Mouse (Mus musculus): ENCODE results near the gene Msl1. TPM values are rescaled to one million over a fixed set of nuclear protein-coding genes. Genes with fewer than 3 reads are reported as not detected.

The Msl1 gene
- total and polyA plus RNA-seq, 3 experiments, result 25.9 to 58.1 (median 27.3) TPM

DNA sequence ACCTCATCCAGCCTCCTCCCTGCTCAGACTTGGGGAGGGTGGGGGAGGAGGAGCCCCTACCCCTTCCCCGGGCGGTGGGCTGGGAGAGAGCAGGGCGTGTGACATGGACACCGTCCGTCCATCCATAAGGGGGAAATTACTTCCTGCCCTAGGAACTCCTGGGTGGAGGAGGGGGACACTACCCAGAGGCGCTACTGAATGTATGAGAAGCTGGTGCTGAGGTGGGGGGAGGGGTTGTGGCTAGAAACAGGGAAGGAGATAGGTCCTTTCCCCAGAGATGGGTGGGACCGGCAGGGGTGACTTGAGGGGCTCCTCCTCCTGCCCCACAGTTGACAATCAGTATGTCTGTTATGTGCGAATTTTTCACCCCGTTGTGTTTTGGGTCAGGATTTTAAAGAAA, 28.0 kb upstream of the Msl1 start:
- no peak overlapping the region for H3K27ac ChIP-seq (ENCODE audit: insufficient read depth, low read depth)
- peaks cover 0 to 16% of the 10 kb centered on the region in 2 experiments for H3K36me3 ChIP-seq (replicated peaks in 1 of 2; ENCODE audit: control insufficient read depth in 1 of 2, insufficient read depth in 1 of 2, low read length in 1 of 2)

DNA sequence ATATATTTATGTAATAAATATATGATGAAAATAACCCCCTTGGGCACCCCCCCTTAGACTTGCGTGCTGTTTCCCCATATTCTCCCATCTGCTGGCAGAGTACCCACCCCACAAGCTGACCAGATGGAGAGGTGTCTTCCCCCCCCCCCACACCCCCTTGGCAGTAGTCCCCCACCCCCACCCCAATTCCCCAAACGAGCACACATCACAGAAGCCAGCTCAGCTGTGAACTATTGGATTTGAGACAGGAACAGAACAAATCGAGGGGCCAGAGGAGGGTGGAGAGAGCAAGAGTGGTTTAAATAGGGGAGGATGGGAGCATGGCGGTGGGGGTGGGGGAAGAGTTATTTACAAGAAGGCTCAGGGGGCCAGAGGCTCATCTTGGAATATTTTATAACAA, 27.6 kb upstream of the Msl1 start:
- H3K27me3 ChIP-seq (replicated peaks), result no peaks in the 10 kb centered on the region
- no peak overlapping the region for H3K4me3 ChIP-seq (replicated peaks in 1 of 3; ENCODE audit: low read depth in 2 of 3, low read length in 2 of 3, poor library complexity in 1 of 3)
- in situ Hi-C loops (cut with MboI; ENCODE audit: low pct_ligation_motif_present, low pct_unique_long_range_greater_than_20kb, low sequenced_read_pairs), result no loop called here
- dilution Hi-C loops (cut with MboI; ENCODE audit: extremely low pct_ligation_motif_present, extremely low pct_unique_long_range_greater_than_20kb, low sequenced_read_pairs), result no loop called here
- H3K9me3 ChIP-seq (replicated peaks; ENCODE audit: low read length), result no peaks in the 10 kb centered on the region
- no peak overlapping the region for H3K9ac ChIP-seq (ENCODE audit: insufficient read depth, low read depth)
- no peak overlapping the region for H3K27ac ChIP-seq (ENCODE audit: insufficient read depth, low read depth)
- TF ChIP-seq CHD1 (IDR thresholded peaks at IDR 0.05; ENCODE audit: low read depth, low read length), result no peak
- TF ChIP-seq POLR2A (IDR thresholded peaks at IDR 0.05; ENCODE audit: low read depth, low read length), result no peak
- no peak for TF ChIP-seq IRF4 (IDR thresholded peaks at IDR 0.05; ENCODE audit: low read depth, low read length)
- TF ChIP-seq JUN (IDR thresholded peaks at IDR 0.05; ENCODE audit: insufficient read depth, low read depth, low read length), result no peak
- TF ChIP-seq MYC (IDR thresholded peaks at IDR 0.05; ENCODE audit: low read depth, low read length), result no peak
- no peak for TF ChIP-seq TBP (conservative IDR thresholded peaks at IDR 0.05; ENCODE audit: low read depth, low read length)
- no peak for TF ChIP-seq UBTF (IDR thresholded peaks at IDR 0.05; ENCODE audit: low read depth, low read length)
- no peak for TF ChIP-seq ETS1 (conservative IDR thresholded peaks at IDR 0.05; ENCODE audit: low read depth, low read length)
- TF ChIP-seq MAZ (IDR thresholded peaks at IDR 0.05; ENCODE audit: low read depth, low read length), result no peak
- no peak for TF ChIP-seq JUND (conservative IDR thresholded peaks at IDR 0.05; ENCODE audit: low read depth, low read length)
- no peak for TF ChIP-seq GABPA (IDR thresholded peaks at IDR 0.05; ENCODE audit: insufficient replicate concordance, low read depth, low read length)
- no peak for TF ChIP-seq ZMIZ1 (IDR thresholded peaks at IDR 0.05; ENCODE audit: low read depth, low read length)
- no peak for TF ChIP-seq ZNF384 (IDR thresholded peaks at IDR 0.05; ENCODE audit: low read depth, low read length)
- TF ChIP-seq RAD21 (IDR thresholded peaks at IDR 0.05; ENCODE audit: low read depth, low read length), result no peak
- no peak for TF ChIP-seq POLR2AphosphoS2 (IDR thresholded peaks at IDR 0.05; ENCODE audit: low read depth, low read length)
- TF ChIP-seq RCOR1 (conservative IDR thresholded peaks at IDR 0.05; ENCODE audit: low read depth, low read length), result no peak
- TF ChIP-seq TCF12 (IDR thresholded peaks at IDR 0.05; ENCODE audit: low read depth, low read length), result no peak
- no peak for TF ChIP-seq ZC3H11A (IDR thresholded peaks at IDR 0.05; ENCODE audit: low read depth, low read length)
- no peak for TF ChIP-seq SMC3 (IDR thresholded peaks at IDR 0.05; ENCODE audit: low read depth, low read length)
- TF ChIP-seq ELF1 (IDR thresholded peaks at IDR 0.05; ENCODE audit: low read depth, low read length), result no peak
- peaks cover 17 to 23% of the 10 kb centered on the region in 2 experiments for H3K4me1 ChIP-seq (ENCODE audit: control insufficient read depth in 1 of 2, insufficient read depth in 2 of 2)
- peaks cover 0 to 16% of the 10 kb centered on the region in 2 experiments for H3K36me3 ChIP-seq (replicated peaks in 1 of 2; ENCODE audit: control insufficient read depth in 1 of 2, insufficient read depth in 1 of 2, low read length in 1 of 2)
- no peaks in the 10 kb centered on the region for H3K79me2 ChIP-seq (replicated peaks; ENCODE audit: control insufficient read depth, extremely low read depth, insufficient read depth, poor library complexity, severe bottlenecking)
- H3K4me2 ChIP-seq (ENCODE audit: insufficient read depth, low read depth, poor library complexity, severe bottlenecking), result no peak overlapping the region
- no peak for DNase-seq (ENCODE audit: extremely low read depth)

More for the DNA sequence above, 28.0 kb upstream of the Msl1 start:
- in situ Hi-C loops (cut with MboI; ENCODE audit: low pct_ligation_motif_present, low pct_unique_long_range_greater_than_20kb, low sequenced_read_pairs) (no loop called here), dilution Hi-C loops (cut with MboI; ENCODE audit: extremely low pct_ligation_motif_present, extremely low pct_unique_long_range_greater_than_20kb, low sequenced_read_pairs) (no loop called here)
- TF ChIP-seq CTCF (conservative IDR thresholded peaks at IDR 0.05 in 1 of 2, IDR thresholded peaks at IDR 0.05 in 1 of 2; ENCODE audit: low read depth in 2 of 2, low read length in 2 of 2), result no peak
- TF ChIP-seq RAD21 (IDR thresholded peaks at IDR 0.05; ENCODE audit: low read depth, low read length), result no peak
- no peak for TF ChIP-seq SMC3 (IDR thresholded peaks at IDR 0.05; ENCODE audit: low read depth, low read length)
- TF ChIP-seq HCFC1 (IDR thresholded peaks at IDR 0.05; ENCODE audit: low read depth, low read length), result no peak
- no peak for TF ChIP-seq BHLHE40 (IDR thresholded peaks at IDR 0.05; ENCODE audit: low read depth, low read length)
- no peak for TF ChIP-seq POLR2AphosphoS2 (IDR thresholded peaks at IDR 0.05; ENCODE audit: low read depth, low read length)
- TF ChIP-seq TCF12 (IDR thresholded peaks at IDR 0.05; ENCODE audit: low read depth, low read length), result no peak
- no peak for TF ChIP-seq JUND (conservative IDR thresholded peaks at IDR 0.05; ENCODE audit: low read depth, low read length)
- no peak for TF ChIP-seq CHD2 (IDR thresholded peaks at IDR 0.05; ENCODE audit: low read length)
- no peak for TF ChIP-seq MAX (IDR thresholded peaks at IDR 0.05; ENCODE audit: low read length)
- TF ChIP-seq ZKSCAN1 (IDR thresholded peaks at IDR 0.05; ENCODE audit: borderline replicate concordance, low read depth, low read length), result no peak
- TF ChIP-seq TBP (conservative IDR thresholded peaks at IDR 0.05; ENCODE audit: low read depth, low read length), result no peak
- H3K79me2 ChIP-seq (replicated peaks; ENCODE audit: control insufficient read depth, extremely low read depth, insufficient read depth, poor library complexity, severe bottlenecking), result no peaks in the 10 kb centered on the region
- no peak overlapping the region for H3K4me3 ChIP-seq (replicated peaks in 1 of 3; ENCODE audit: low read depth in 2 of 3, low read length in 2 of 3, poor library complexity in 1 of 3)
- H3K4me2 ChIP-seq (ENCODE audit: insufficient read depth, low read depth, poor library complexity, severe bottlenecking), result no peak overlapping the region
- DNase-seq (ENCODE audit: extremely low read depth), result no peak
- no peaks in the 10 kb centered on the region for H3K27me3 ChIP-seq (replicated peaks)
- H3K9me3 ChIP-seq (replicated peaks; ENCODE audit: low read length), result no peaks in the 10 kb centered on the region
- H3K4me1 ChIP-seq (ENCODE audit: control insufficient read depth in 1 of 2, insufficient read depth in 2 of 2), result peaks cover 16 to 23% of the 10 kb centered on the region in 2 experiments
- no peak overlapping the region for H3K9ac ChIP-seq (ENCODE audit: insufficient read depth, low read depth)

Measured in CH12.LX (cell line).